Mouse (Mus musculus) midbrain, embryonic 14.5 days (tissue): Measurements from ENCODE around the gene Nop16. TPM values are rescaled to one million over a fixed set of nuclear protein-coding genes. Genes with fewer than 3 reads are reported as not detected.

Experiments
- ATAC-seq: fragments of 200-750 bp; cut with Nextera tagmentation; 2 replicates; pipeline ENCODE4 v1.8.0; 2017; ENCODE audit warnings: moderate number of reproducible peaks, moderate library complexity; ENCODE audit not compliant: low FRiP score, low TSS enrichment
- DNase-seq: peaks from one replicate; pipeline ENCODE4 v3.0.0-alpha.2; 2015
- H3K27ac ChIP-seq: fragments of 300-500 bp; sonication (generic); replicated peaks from 2 replicates; pipeline ENCODE4 v1.5.1; 2014; ENCODE audit warnings: mild to moderate bottlenecking, low read depth, low read length, moderate library complexity
- H3K27me3 ChIP-seq: fragments of 300-500 bp; sonication (generic); 2 replicates; pipeline ENCODE4 v1.6.1; 2014; ENCODE audit warnings: low read length, control low read depth, mixed read lengths; ENCODE audit not compliant: control insufficient read depth, insufficient read depth
- H3K36me3 ChIP-seq: fragments of 300-500 bp; sonication (generic); 2 replicates; pipeline ENCODE4 v1.6.1; 2014; ENCODE audit warnings: low read length, control low read depth; ENCODE audit not compliant: control insufficient read depth, insufficient read depth
- H3K4me1 ChIP-seq: fragments of 300-500 bp; sonication (generic); 2 replicates; pipeline ENCODE4 v1.6.1; 2014; ENCODE audit warnings: mild to moderate bottlenecking, antibody characterized with exemption, low read length, control low read depth; ENCODE audit not compliant: control insufficient read depth, insufficient read depth
- H3K4me2 ChIP-seq: fragments of 300-500 bp; sonication (generic); 2 replicates; pipeline ENCODE4 v1.6.1; 2014; ENCODE audit warnings: mild to moderate bottlenecking, low read length, moderate library complexity
- H3K4me3 ChIP-seq: fragments of 300-500 bp; sonication (generic); replicated peaks from 2 replicates; pipeline ENCODE4 v1.5.1; 2014; ENCODE audit warnings: low read depth, low read length
- H3K9ac ChIP-seq: fragments of 300-500 bp; sonication (generic); replicated peaks from 2 replicates; pipeline ENCODE4 v1.6.1; 2014; ENCODE audit warnings: mild to moderate bottlenecking, low read length, moderate library complexity
- H3K9me3 ChIP-seq: fragments of 300-500 bp; sonication (generic); 2 replicates; pipeline ENCODE4 v1.6.1; 2016; ENCODE audit warnings: low read length, control low read depth, mixed read lengths; ENCODE audit not compliant: control insufficient read depth
- WGBS: fragments of 180-500 bp; shearing (Covaris S2); extraction: QIAGEN DNeasy Blood & Tissue Kit; methylation state at CpG from one replicate; pipeline ENCODE4 v1.1.7; 2014; 5-methylcytosine and 5-hydroxymethylcytosine counted together
- microRNA-seq: library from miRNA; unstranded; fragments of <30 nt; microRNA quantifications from one replicate; pipeline ENCODE4, GENCODE M21; 2016
- polyA plus RNA-seq: library from polyadenylated mRNA; unstranded; fragments of >200 nt; fragmentation: Nextera tagmentation; extraction: Ambion mirVana; gene quantifications from 2 replicates; pipeline ENCODE4 v1.2.1, GENCODE M21; 2014

The Nop16 gene
- polyA plus RNA-seq, 1 experiment from 2014 or later: 36.5 TPM

- Histone ChIP-seq H3K9ac (no peak overlapping the region), H3K27me3 (no peaks in the 10 kb centered on the region), H3K4me2 (no peak overlapping the region), H3K36me3 (peaks cover 82% of the 10 kb centered on the region), H3K4me1 (0 out of 2 replicates have a peak, but pooled peaks cover 8% of the 10 kb centered on the region), H3K9me3 (no peaks in the 10 kb centered on the region), H3K27ac (no peak overlapping the region), H3K4me3 (no peak overlapping the region)
- ATAC-seq (no peak), DNase-seq (no peak)
- 96% methylated on average over 2 of the region's 2 CpGs for WGBS
Observed at GRCm38 (mm10) chr13:54559656-54560055, 30.2 kb downstream of the Nop16 start.

GRCm38 (mm10) chr13:54557652-54558051 is 32.2 kb downstream of the Nop16 start:
- WGBS: 90% methylated on average over 1 of the region's 1 CpGs
- no peaks in the 10 kb centered on the region for H3K4me1 ChIP-seq
- ATAC-seq (no peak), DNase-seq (no peak)
- peaks cover 95% of the 10 kb centered on the region for H3K36me3 ChIP-seq
- H3K4me2 ChIP-seq: no peak overlapping the region
- no peaks in the 10 kb centered on the region for H3K27me3 ChIP-seq
- H3K27ac ChIP-seq: no peak overlapping the region
- no peak overlapping the region for H3K9ac ChIP-seq
- H3K9me3 ChIP-seq: no peaks in the 10 kb centered on the region
- no peak overlapping the region for H3K4me3 ChIP-seq

- Histone ChIP-seq H3K36me3 (peaks cover 95% of the 10 kb centered on the region), H3K27me3 (no peaks in the 10 kb centered on the region), H3K4me1 (no peaks in the 10 kb centered on the region), H3K4me3 (no peak overlapping the region), H3K9me3 (no peaks in the 10 kb centered on the region), H3K27ac (no peak overlapping the region), H3K4me2 (no peak overlapping the region), H3K9ac (no peak overlapping the region)
- 97% methylated on average over 3 of the region's 3 CpGs for WGBS
- DNase-seq (no peak), ATAC-seq (no peak)
Observed at GRCm38 (mm10) chr13:54556796-54557195, 33.1 kb downstream of the Nop16 start.

- no peaks in the 10 kb centered on the region for H3K27me3 ChIP-seq
- 95% methylated on average over 9 of the region's 9 CpGs for WGBS
- no peak overlapping the region for H3K27ac ChIP-seq
- H3K36me3 ChIP-seq: peaks cover 96% of the 10 kb centered on the region
- H3K9me3 ChIP-seq: no peaks in the 10 kb centered on the region
- DNase-seq: no peak
- no peak for ATAC-seq
- no peak overlapping the region for H3K4me3 ChIP-seq
- no peak overlapping the region for H3K4me2 ChIP-seq
- H3K4me1 ChIP-seq: no peaks in the 10 kb centered on the region
- H3K9ac ChIP-seq: no peak overlapping the region
Observed at GRCm38 (mm10) chr13:54556176-54556575, 33.7 kb downstream of the Nop16 start.

- Histone ChIP-seq H3K27me3 (no peaks in the 10 kb centered on the region), H3K27ac (no peak overlapping the region), H3K4me3 (no peak overlapping the region), H3K36me3 (peaks cover 77% of the 10 kb centered on the region), H3K9me3 (no peaks in the 10 kb centered on the region), H3K9ac (no peak overlapping the region), H3K4me1 (no peaks in the 10 kb centered on the region), H3K4me2 (no peak overlapping the region)
- ATAC-seq (no peak), DNase-seq (no peak)
- WGBS: 83% methylated on average over 7 of the region's 7 CpGs
Observed at GRCm38 (mm10) chr13:54548036-54548435, 41.9 kb downstream of the Nop16 start.

Small RNA genes within 50 kb of the gene (microRNA-seq; reads per million reads assigned to microRNA genes)
- not detected for gene Gm24195

Other genes starting within 250 kb of the Nop16 start
- gene Cplx2, start 218.7 kb downstream of the Nop16 start, polyA plus RNA-seq: 39.4 and 41.9 TPM in 2 replicates
- gene Thoc3, start 121.2 kb downstream of the Nop16 start, polyA plus RNA-seq: 114 and 121 TPM in 2 replicates
- 23.3 and 27.9 TPM in 2 replicates for gene Simc1, start 86.3 kb downstream of the Nop16 start, polyA plus RNA-seq
- gene 4833439L19Rik, start 24.7 kb downstream of the Nop16 start, polyA plus RNA-seq: 240 and 277 TPM in 2 replicates
- 88.1 and 117 TPM in 2 replicates for gene Arl10, start 15.1 kb downstream of the Nop16 start, polyA plus RNA-seq
- gene Higd2a, start 117 bp upstream of the Nop16 start, polyA plus RNA-seq: 219 and 273 TPM in 2 replicates
- gene Cltb, start 21.3 kb upstream of the Nop16 start, polyA plus RNA-seq: 127 and 188 TPM in 2 replicates
- gene Faf2, start 31.7 kb upstream of the Nop16 start, polyA plus RNA-seq: 86.9 and 98.5 TPM in 2 replicates
- 78.6 and 88.1 TPM in 2 replicates for gene Rnf44, start 103.8 kb upstream of the Nop16 start, polyA plus RNA-seq
- gene Cdhr2, start 111.4 kb upstream of the Nop16 start, polyA plus RNA-seq: 0.22 and 0.23 TPM in 2 replicates
- 19.1 and 29.4 TPM in 2 replicates for gene Gprin1, start 159.8 kb upstream of the Nop16 start, polyA plus RNA-seq
- 37.5 and 53.7 TPM in 2 replicates for gene Sncb, start 176.5 kb upstream of the Nop16 start, polyA plus RNA-seq
- gene Eif4e1b, start 193.9 kb upstream of the Nop16 start, polyA plus RNA-seq: not detected in 2 replicates
- 25.5 and 40.2 TPM in 2 replicates for gene Tspan17, start 199.3 kb upstream of the Nop16 start, polyA plus RNA-seq